ENCODE assay signal across 10 mouse cellular contexts in the genomic region with DNA sequence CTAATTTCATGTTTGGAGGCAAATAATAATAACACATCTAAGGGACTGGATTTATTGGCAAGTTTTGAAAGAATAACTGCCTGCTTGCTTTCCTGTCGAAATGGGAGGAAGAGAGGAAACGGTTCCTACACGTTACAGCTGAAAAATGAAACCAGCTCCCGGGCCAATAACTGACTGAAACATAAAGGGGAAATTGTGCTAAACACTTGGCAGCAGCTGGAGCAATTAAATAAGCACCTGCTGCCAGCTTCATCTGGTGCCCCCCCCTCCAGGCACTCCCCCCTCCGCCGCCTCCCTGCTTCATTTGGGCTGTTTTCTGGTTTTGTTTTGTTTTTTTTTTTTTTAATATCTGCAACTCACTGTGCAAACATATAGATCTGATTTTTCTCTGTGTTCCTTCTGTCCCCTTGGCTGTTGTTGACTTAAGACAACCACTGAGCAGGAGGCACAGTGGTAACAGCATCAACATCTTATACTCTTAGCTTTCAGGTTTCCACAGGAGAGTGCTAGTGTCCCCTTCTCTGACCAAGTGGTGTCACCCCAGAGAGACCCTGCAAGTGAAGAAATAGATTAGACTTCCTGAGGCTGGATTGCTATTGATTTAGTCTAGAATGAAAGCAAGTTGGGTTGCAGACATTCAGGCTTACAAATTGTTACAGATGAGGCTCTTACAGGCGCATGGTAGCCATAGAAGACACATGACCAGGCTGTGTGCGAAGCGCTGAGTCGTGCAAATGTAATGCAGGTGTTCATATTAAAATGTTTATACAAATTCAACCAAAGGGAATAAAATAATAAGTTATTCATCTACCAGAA. TPM values are rescaled to one million over a fixed set of nuclear protein-coding genes. Genes with fewer than 3 reads are reported as not detected.
DNase-seq lines count a peak whose midpoint lies in the region; ATAC-seq and TF ChIP-seq lines count a peak whose summit lies in the region.
"Had no signal": no experiment of that assay in that cellular context is flagged by ENCODE, and none has a peak within 500 bp of the region (broad histone marks: within the 10 kb centered on the region; RNA-seq: fewer than 3 reads in every experiment).

No protein-coding gene starts in this region.

- peak overlapping the region; percentile 28; the same call in 1 of the 2 replicates for H3K4me2 ChIP-seq in heart, postnatal 0 days (ENCODE audit: low read depth, low read length)
- peak overlapping the region; percentile 28 for H3K4me2 ChIP-seq in forebrain, embryonic 14.5 days (ENCODE audit: low read length)
- H3K4me2 ChIP-seq in limb, embryonic 15.5 days, result peak overlapping the region; percentile 31; the same call in 1 of the 2 replicates
- H3K4me2 ChIP-seq: liver, embryonic 11.5 days had no signal

- H3K4me1 ChIP-seq in heart, postnatal 0 days (ENCODE audit: control insufficient read depth, insufficient read depth), result no peaks in the 10 kb centered on the region
- H3K4me1 ChIP-seq in forebrain, embryonic 14.5 days (ENCODE audit: control insufficient read depth, insufficient read depth, low read length), result peaks cover 16% of the 10 kb centered on the region; the same call in 1 of the 2 replicates
- peaks cover 5% of the 10 kb centered on the region for H3K4me1 ChIP-seq in limb, embryonic 15.5 days

- DNase-seq in heart, postnatal 0 days (ENCODE audit: low spot score), result no peak
- DNase-seq in heart, postnatal 14 days, result no peak
- DNase-seq in 416B (ENCODE audit: low read depth), result peak; percentile 44
- peak; percentile 77 for DNase-seq in forebrain, embryonic 14.5 days (ENCODE audit: low spot score)
- no peak for DNase-seq in urinary bladder, adult 2 months (ENCODE audit: low spot score)
- no peak for DNase-seq in kidney, adult 8-10 months
- DNase-seq: cerebellum, adult 9-10 months had no signal

- no peak overlapping the region for H3K9ac ChIP-seq in heart, postnatal 0 days (replicated peaks; ENCODE audit: low read depth, low read length)
- no peak overlapping the region for H3K9ac ChIP-seq in forebrain, embryonic 14.5 days (ENCODE audit: low read length)
- H3K9ac ChIP-seq in limb, embryonic 15.5 days, result no peak overlapping the region

- H3K9me3 ChIP-seq in heart, postnatal 0 days (replicated peaks; ENCODE audit: control insufficient read depth, low read length), result no peaks in the 10 kb centered on the region
- H3K9me3 ChIP-seq in forebrain, embryonic 14.5 days (replicated peaks; ENCODE audit: control insufficient read depth, low read length), result no peaks in the 10 kb centered on the region
- no peaks in the 10 kb centered on the region for H3K9me3 ChIP-seq in limb, embryonic 15.5 days

- no peak for TF ChIP-seq EP300 in heart, postnatal 0 days (IDR thresholded peaks at IDR 0.05; ENCODE audit: low read depth)

- no peaks in the 10 kb centered on the region for H3K27me3 ChIP-seq in heart, postnatal 0 days (ENCODE audit: control insufficient read depth, insufficient read depth, low read length)
- H3K27me3 ChIP-seq in forebrain, embryonic 14.5 days (replicated peaks; ENCODE audit: control insufficient read depth, insufficient read depth, low read length), result no peaks in the 10 kb centered on the region
- H3K27me3 ChIP-seq in limb, embryonic 15.5 days, result no peaks in the 10 kb centered on the region

- 67% methylated on average over 10 of the region's 10 CpGs for WGBS in heart, postnatal 0 days
- WGBS in forebrain, embryonic 14.5 days, result 27% methylated on average over 10 of the region's 10 CpGs
- 26% methylated on average over 10 of the region's 10 CpGs for WGBS in limb, embryonic 15.5 days

- intact Hi-C loops in heart, postnatal 14 days (cut with DNase I), result no loop called here

- no peak overlapping the region for H3K27ac ChIP-seq in heart, postnatal 0 days (ENCODE audit: low read depth)
- H3K27ac ChIP-seq in forebrain, embryonic 14.5 days (ENCODE audit: low read depth, low read length), result peak overlapping the region; percentile 70
- no peak overlapping the region for H3K27ac ChIP-seq in limb, embryonic 15.5 days

- no peak for ATAC-seq in heart, postnatal 0 days (ENCODE audit: insufficient read depth, low read depth)
- peak; percentile 68 for ATAC-seq in forebrain, embryonic 14.5 days
- no peak for ATAC-seq in limb, embryonic 15.5 days (ENCODE audit: insufficient number of reproducible peaks, low FRiP score, low TSS enrichment, low read depth)
- ATAC-seq in CD4-positive, CD25-positive, alpha-beta regulatory T cell, adult 4 months, result no peak

- TF ChIP-seq CTCF in heart, postnatal 0 days (IDR thresholded peaks at IDR 0.05; ENCODE audit: low read depth), result no peak

- no peaks in the 10 kb centered on the region for H3K36me3 ChIP-seq in heart, postnatal 0 days (replicated peaks; ENCODE audit: control insufficient read depth, insufficient read depth, low read length)
- no peaks in the 10 kb centered on the region for H3K36me3 ChIP-seq in forebrain, embryonic 14.5 days (ENCODE audit: control insufficient read depth, insufficient read depth, low read length)
- no peaks in the 10 kb centered on the region for H3K36me3 ChIP-seq in limb, embryonic 15.5 days

- H3K4me3 ChIP-seq in heart, postnatal 0 days (ENCODE audit: low read depth, low read length), result no peak overlapping the region
- no peak overlapping the region for H3K4me3 ChIP-seq in forebrain, embryonic 14.5 days (ENCODE audit: low read depth, low read length)
- H3K4me3 ChIP-seq in limb, embryonic 15.5 days, result peak overlapping the region; percentile 14

RNA-seq across cellular contexts. Expression of gene Lgi1, which starts 18.8 kb away (rescaled TPM):
- total RNA-seq in heart, postnatal 0 days (2014; rRNA removed; ENCODE audit: low replicate concordance), result not detected in 2 replicates
- 0.18 TPM in 1 of 2 replicates, not detected in the other for polyA plus RNA-seq in heart, postnatal 0 days (2015; fragmentation: Nextera tagmentation; extraction: Ambion mirVana)
- total RNA-seq in heart, postnatal 14 days (2021), result 1 to 10 TPM; 1.6 to 1.8 TPM
- 8.8 and 13.3 TPM in 2 replicates for polyA plus RNA-seq in forebrain, embryonic 14.5 days (2014; fragmentation: Nextera tagmentation; extraction: Ambion mirVana)
- 1.6 and 3.1 TPM in 2 replicates for polyA plus RNA-seq in limb, embryonic 15.5 days (2015; fragmentation: Nextera tagmentation; extraction: Ambion mirVana)
- 1.0 and 1.4 TPM in 2 replicates for polyA plus RNA-seq in urinary bladder, adult 2 months (2012; rRNA removed)
- polyA plus RNA-seq in CD4-positive, CD25-positive, alpha-beta regulatory T cell, adult 4 months (2017; shearing (Covaris generic)), result under 1 TPM; 0.27 to 0.28 TPM

RNA-seq across cellular contexts. Expression of gene Fra10ac1, which starts 21.6 kb away (rescaled TPM):
- 4.1 TPM in 1 of 2 replicates, not detected in the other for total RNA-seq in heart, postnatal 0 days (2014; rRNA removed; ENCODE audit: low replicate concordance)
- polyA plus RNA-seq in heart, postnatal 0 days (2015; fragmentation: Nextera tagmentation; extraction: Ambion mirVana), result 26.2 and 26.6 TPM in 2 replicates
- total RNA-seq in heart, postnatal 14 days (2021), result 10 to 100 TPM; 11.2 to 12.1 TPM
- 38.9 and 44.5 TPM in 2 replicates for polyA plus RNA-seq in forebrain, embryonic 14.5 days (2014; fragmentation: Nextera tagmentation; extraction: Ambion mirVana)
- 31.9 and 34.2 TPM in 2 replicates for polyA plus RNA-seq in limb, embryonic 15.5 days (2015; fragmentation: Nextera tagmentation; extraction: Ambion mirVana)
- polyA plus RNA-seq in urinary bladder, adult 2 months (2012; rRNA removed), result 18.4 and 21.1 TPM in 2 replicates
- 10 to 100 TPM; 29.8 to 33.4 TPM for polyA plus RNA-seq in CD4-positive, CD25-positive, alpha-beta regulatory T cell, adult 4 months (2017; shearing (Covaris generic))

Comparison
In these comparisons a context has a peak if more than half of its experiments do, and no peak if none do; other contexts are left out.
1. DNase-seq: peak in 416B (single experiment) and forebrain, embryonic 14.5 days (single experiment); none in heart, postnatal 0 days (single experiment), heart, postnatal 14 days (0 of 2), urinary bladder, adult 2 months (single experiment) and kidney, adult 8-10 months (0 of 2).
2. Peak in every context shown above with its lines, with median percentiles within 50 percentile points of each other: H3K4me2 ChIP-seq.